Mouse (Mus musculus) spleen, adult 2 months (tissue): ENCODE measurements around the gene Wdr35.

Experiments used
- CTCF ChIP-seq: fragments of 200-500 bp; IDR thresholded peaks from 2 replicates; pipeline ENCODE4 v1.5.1; 2011; ENCODE audit warnings: mild to moderate bottlenecking, inconsistent platforms; ENCODE audit not compliant: insufficient read depth, insufficient read length, insufficient replicate concordance; ENCODE audit errors: extremely low read depth
- POLR2A ChIP-seq: fragments of 200-500 bp; IDR thresholded peaks from 2 replicates; pipeline ENCODE4 v1.6.1; 2011; ENCODE audit warnings: low read depth, low read length, inconsistent platforms

- TF ChIP-seq CTCF, result no peak
- no peak for TF ChIP-seq POLR2A
These were observed 80.3 kb downstream of the Wdr35 start for GRCm38 (mm10) chr12:9054012-9054411.
